Mouse (Mus musculus): ENCODE data around the gene Tas2r106. TPM values are rescaled to one million over a fixed set of nuclear protein-coding genes. Genes with fewer than 3 reads are reported as not detected.

Gene Tas2r106
- not detected for total RNA-seq (2021)
- long read RNA-seq, experiment 1 = 0 reads
- long read RNA-seq, experiment 2 = 0 reads

GRCm38 (mm10) chr6:131678786-131679185 lies at the start of gene Tas2r106:
Gene Tas2r106 (minus strand): TSS chr6:131678886.
- no peak for DNase-seq (ENCODE audit: low spot score in 2 of 2)

GRCm38 (mm10) chr6:131712803-131713202 lies 34.1 kb upstream of the Tas2r106 start:
- no peak for DNase-seq (ENCODE audit: low spot score in 2 of 2)

DNA sequence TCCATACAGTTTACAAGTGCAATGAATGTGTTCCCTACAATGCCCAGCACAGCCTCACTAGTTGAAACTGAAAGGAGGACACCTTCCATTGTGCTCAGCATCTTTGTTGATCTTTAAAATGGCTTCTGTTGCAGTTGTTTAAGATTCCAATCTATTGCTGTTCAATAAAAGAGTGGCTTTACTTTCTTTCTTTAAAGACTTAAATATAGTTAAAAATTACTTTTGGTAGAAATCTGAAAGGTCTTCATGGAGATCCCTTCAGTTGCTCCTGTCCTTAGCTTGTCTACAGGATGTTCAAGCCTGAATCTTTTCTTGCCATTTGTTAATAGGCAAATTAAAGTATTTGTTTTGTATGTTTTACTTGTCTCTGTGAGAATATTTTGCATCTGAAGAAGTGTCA lies 11.3 kb upstream of the Tas2r106 start, which contains the start of gene Tas2r114:
TSS of gene Tas2r114 (minus strand) at position 101 of the 400 bp plus-strand sequence.
- no peak for DNase-seq (ENCODE audit: low spot score in 2 of 2)

- no peak for DNase-seq (ENCODE audit: low spot score in 2 of 2)
These were observed 8.7 kb upstream of the Tas2r106 start, which contains the start of gene Tas2r105 for GRCm38 (mm10) chr6:131687395-131687794. Gene Tas2r105 (minus strand): TSS chr6:131687495.

- no peak for DNase-seq (ENCODE audit: low spot score in 2 of 2)
These were observed 7.0 kb upstream of the Tas2r106 start, which contains the start of gene Tas2r104 for GRCm38 (mm10) chr6:131685644-131686043. Gene Tas2r104 (minus strand): TSS chr6:131685744.

DNA sequence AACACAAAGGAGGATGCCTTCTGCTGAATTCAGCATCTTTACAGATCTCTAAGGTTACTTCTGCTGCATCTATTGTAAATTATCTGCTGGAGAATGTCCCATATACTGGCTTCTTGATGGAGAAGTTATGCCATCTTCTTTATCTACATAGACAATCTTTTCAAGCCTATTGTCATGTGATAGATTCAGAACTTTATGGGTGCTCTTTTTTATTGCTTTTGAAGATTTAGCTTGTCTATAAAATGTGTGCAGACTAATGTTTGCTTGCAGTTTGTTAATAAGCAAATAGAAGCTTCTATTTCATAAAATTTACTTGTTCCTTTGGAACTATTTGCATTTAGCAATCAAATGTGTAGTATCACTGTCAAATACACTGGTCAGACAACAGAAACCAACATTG lies 18.6 kb downstream of the Tas2r106 start, which contains the start of gene Tas2r107:
TSS of gene Tas2r107 (minus strand) at position 101 of the 400 bp plus-strand sequence.
- no peak for DNase-seq (ENCODE audit: low spot score in 2 of 2)

DNA sequence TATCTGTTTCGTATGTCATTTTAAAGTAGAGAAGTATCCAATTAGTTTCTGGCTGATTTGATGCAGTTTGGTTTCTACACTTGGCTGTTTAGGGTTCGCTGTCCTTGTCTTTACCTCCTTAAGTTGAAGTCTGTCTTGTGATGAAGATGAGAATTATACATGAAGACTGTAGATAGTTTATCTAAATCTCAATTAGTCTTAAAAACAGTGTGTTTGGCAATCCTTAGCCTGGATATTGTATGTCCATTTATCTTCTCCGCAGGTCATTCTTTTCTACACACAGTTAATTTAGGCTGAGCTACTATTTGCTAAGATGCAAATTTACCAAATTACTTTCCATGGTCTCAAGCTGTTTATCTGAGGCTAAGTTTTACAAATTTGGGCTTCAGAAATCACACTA lies 47.9 kb downstream of the Tas2r106 start, which contains the start of gene Tas2r130:
TSS of gene Tas2r130 (minus strand) at position 101 of the 400 bp plus-strand sequence.
- DNase-seq (ENCODE audit: low spot score in 2 of 2) = no peak

Other genes starting within 250 kb of the Tas2r106 start
- gene 5430401F13Rik, start 192.5 kb downstream of the Tas2r106 start, total RNA-seq (2021) = not detected
- gene Gm6619, start 192.5 kb downstream of the Tas2r106 start, total RNA-seq (2021) = not detected
- not detected for gene Tas2r130, start 48.0 kb downstream of the Tas2r106 start, total RNA-seq (2021)
- not detected for gene Tas2r107, start 18.7 kb downstream of the Tas2r106 start, total RNA-seq (2021)
- not detected for gene Tas2r104, start 6.9 kb upstream of the Tas2r106 start, total RNA-seq (2021)
- gene Tas2r105, start 8.6 kb upstream of the Tas2r106 start, total RNA-seq (2021) = not detected
- gene Tas2r114, start 11.2 kb upstream of the Tas2r106 start, total RNA-seq (2021) = not detected

All from layer of hippocampus, postnatal 14 days (tissue).